In the genomic region with DNA sequence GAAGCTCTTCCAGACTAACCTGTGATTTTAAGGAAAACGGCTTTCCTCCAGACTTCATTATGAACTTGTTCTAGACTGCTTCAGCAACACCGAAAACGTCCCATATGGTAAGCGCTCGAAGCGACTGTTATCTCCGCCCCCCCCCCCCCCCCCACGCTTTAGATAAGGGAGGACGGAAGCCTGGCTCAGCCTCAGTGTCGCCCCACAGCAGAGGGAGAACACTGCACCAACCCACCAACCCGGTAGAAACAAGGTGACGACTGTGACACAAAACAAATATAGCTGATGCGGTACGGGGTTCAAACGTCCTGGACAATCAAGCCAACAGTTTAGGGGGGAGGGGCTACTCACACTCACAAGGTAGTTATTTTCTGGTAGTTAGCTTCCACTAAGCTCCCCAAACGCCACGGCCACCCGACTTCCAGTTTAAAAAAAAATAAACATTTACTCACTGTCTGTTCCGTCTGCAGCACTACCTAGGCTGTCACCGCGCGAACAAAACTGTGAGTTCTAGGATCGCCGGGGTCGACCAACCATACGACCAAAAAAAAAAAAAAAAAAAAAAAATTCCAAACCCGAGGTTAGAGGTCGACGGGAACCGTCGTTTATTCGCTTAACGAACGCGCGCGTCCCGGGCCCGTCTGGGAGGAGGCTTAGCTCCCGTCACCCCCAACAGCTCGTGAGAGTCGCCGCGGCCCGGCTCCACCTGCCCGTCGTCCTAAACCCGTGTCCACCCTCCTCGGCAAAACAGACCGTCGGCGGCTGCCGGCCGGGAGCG, we compare ENCODE assay signal across 8 mouse cellular contexts. TPM values are rescaled to one million over a fixed set of nuclear protein-coding genes. Genes with fewer than 3 reads are reported as not detected.
DNase-seq lines count a peak whose midpoint lies in the region; ATAC-seq and TF ChIP-seq lines count a peak whose summit lies in the region.

No protein-coding gene starts in this region.

- peak overlapping the region; percentile 71 for H3K4me2 ChIP-seq in hindbrain, embryonic 12.5 days (replicated peaks)

- DNase-seq in gastrocnemius, adult 2 months, result peak; percentile 19
- DNase-seq in gastrocnemius, postnatal 14 days, result no peak
- peak; percentile 65 for DNase-seq in brain, embryonic 14.5 days (ENCODE audit: low read depth)
- DNase-seq in limb, embryonic 10.5 days (ENCODE audit: low spot score), result peak; percentile 58
- DNase-seq in midbrain, embryonic 10.5 days (ENCODE audit: low spot score), result peak; percentile 56
- peak; percentile 28 to 35 for DNase-seq in spleen, postnatal 14 days (ENCODE audit: low spot score in 2 of 2)

- H3K4me3 ChIP-seq in gastrocnemius, adult 2 months, result peak overlapping the region; percentile 98
- H3K4me3 ChIP-seq in erythroblast, embryonic 14.5 days (replicated peaks), result peak overlapping the region; percentile 84
- H3K4me3 ChIP-seq in hindbrain, embryonic 12.5 days, result peak overlapping the region; percentile 71
- H3K4me3 ChIP-seq in limb, embryonic 10.5 days, result peak overlapping the region; percentile 75
- peak overlapping the region; percentile 71 for H3K4me3 ChIP-seq in midbrain, embryonic 10.5 days

- H3K9ac ChIP-seq in hindbrain, embryonic 12.5 days, result peak overlapping the region; percentile 73

- H3K4me1 ChIP-seq in erythroblast, embryonic 14.5 days (ENCODE audit: control insufficient read depth), result peaks cover 21% of the 10 kb centered on the region
- H3K4me1 ChIP-seq in hindbrain, embryonic 12.5 days, result peaks cover 9% of the 10 kb centered on the region
- H3K4me1 ChIP-seq in limb, embryonic 10.5 days, result peaks cover 13% of the 10 kb centered on the region
- H3K4me1 ChIP-seq in midbrain, embryonic 10.5 days, result peaks cover 20% of the 10 kb centered on the region

- ATAC-seq in hindbrain, embryonic 12.5 days (ENCODE audit: low FRiP score), result peak; percentile 85

- TF ChIP-seq POLR2A in brain, embryonic 14.5 days (IDR thresholded peaks at IDR 0.05; ENCODE audit: borderline replicate concordance, extremely low read depth, insufficient read depth, insufficient read length, poor library complexity, severe bottlenecking), result no peak

- under 1% methylated on average over 55 of the region's 55 CpGs for WGBS in hindbrain, embryonic 12.5 days
- WGBS in limb, embryonic 10.5 days, result under 1% methylated on average over 55 of the region's 55 CpGs
- WGBS in midbrain, embryonic 10.5 days, result 0% methylated on average over 55 of the region's 55 CpGs

- TF ChIP-seq CTCF in gastrocnemius, adult 2 months (IDR thresholded peaks at IDR 0.05), result no peak
- no peak for TF ChIP-seq CTCF in brain, embryonic 14.5 days (IDR thresholded peaks at IDR 0.05; ENCODE audit: borderline replicate concordance, extremely low read depth, insufficient read depth, insufficient read length)

- H3K36me3 ChIP-seq in erythroblast, embryonic 14.5 days (ENCODE audit: control insufficient read depth), result peaks cover 32% of the 10 kb centered on the region
- peaks cover 23% of the 10 kb centered on the region for H3K36me3 ChIP-seq in hindbrain, embryonic 12.5 days
- peaks cover 46% of the 10 kb centered on the region for H3K36me3 ChIP-seq in limb, embryonic 10.5 days
- peaks cover 46% of the 10 kb centered on the region for H3K36me3 ChIP-seq in midbrain, embryonic 10.5 days

- H3K9me3 ChIP-seq in erythroblast, embryonic 14.5 days (ENCODE audit: control insufficient read depth, low read length), result no peaks in the 10 kb centered on the region
- H3K9me3 ChIP-seq in hindbrain, embryonic 12.5 days (replicated peaks), result no peaks in the 10 kb centered on the region
- H3K9me3 ChIP-seq in limb, embryonic 10.5 days (replicated peaks), result no peaks in the 10 kb centered on the region
- H3K9me3 ChIP-seq in midbrain, embryonic 10.5 days (replicated peaks), result no peaks in the 10 kb centered on the region; the same call in 1 of the 2 replicates

- H3K27me3 ChIP-seq in erythroblast, embryonic 14.5 days (ENCODE audit: control insufficient read depth), result no peaks in the 10 kb centered on the region
- no peaks in the 10 kb centered on the region for H3K27me3 ChIP-seq in hindbrain, embryonic 12.5 days
- H3K27me3 ChIP-seq in limb, embryonic 10.5 days (ENCODE audit: low read depth, poor library complexity, severe bottlenecking), result no peaks in the 10 kb centered on the region
- H3K27me3 ChIP-seq in midbrain, embryonic 10.5 days (ENCODE audit: low read depth, poor library complexity, severe bottlenecking), result no peaks in the 10 kb centered on the region

- peak overlapping the region; percentile 94 for H3K27ac ChIP-seq in gastrocnemius, adult 2 months
- peak overlapping the region; percentile 85 for H3K27ac ChIP-seq in hindbrain, embryonic 12.5 days
- peak overlapping the region; percentile 89 for H3K27ac ChIP-seq in limb, embryonic 10.5 days
- peak overlapping the region; percentile 92 for H3K27ac ChIP-seq in midbrain, embryonic 10.5 days (replicated peaks)

- intact Hi-C loops in gastrocnemius, adult 2 months (cut with DNase I), result loop anchor here (1.0 to 5.0 kb wide), 2 partner anchors 17 to 46 kb away; a partner anchor contains a TSS
- intact Hi-C loops in gastrocnemius, postnatal 14 days (cut with DNase I; ENCODE audit: low total_unique reads), result no loop called here

RNA-seq across cellular contexts. Expression of a gene that starts 0.6 kb away (rescaled TPM):
- 1 to 10 TPM; 4.9 to 6.1 TPM for total RNA-seq in gastrocnemius, adult 2 months (2021)
- total RNA-seq in gastrocnemius, postnatal 14 days (2021), result 1 to 10 TPM; 4.5 to 6.2 TPM
- 20.7 and 32.6 TPM in 2 replicates for polyA plus RNA-seq in brain, embryonic 14.5 days (2012; rRNA removed)
- 0.37 and 0.63 TPM in 2 replicates for polyA plus RNA-seq in erythroblast, embryonic 14.5 days (2012)
- 62.8 and 66.0 TPM in 2 replicates for polyA plus RNA-seq in hindbrain, embryonic 12.5 days (2016; fragmentation: Nextera tagmentation; extraction: Ambion mirVana)
- polyA plus RNA-seq in limb, embryonic 10.5 days (2016; fragmentation: Nextera tagmentation; extraction: Ambion mirVana), result 92.5 and 111 TPM in 2 replicates
- 105 and 118 TPM in 2 replicates for polyA plus RNA-seq in midbrain, embryonic 10.5 days (2016; fragmentation: Nextera tagmentation; extraction: Ambion mirVana)

RNA-seq across cellular contexts. Expression of a gene that starts 17.0 kb away (rescaled TPM):
- total RNA-seq in gastrocnemius, adult 2 months (2021), result 1 to 10 TPM; 5.4 to 7.8 TPM
- total RNA-seq in gastrocnemius, postnatal 14 days (2021), result 1 to 10 TPM; 9.1 to 9.3 TPM
- polyA plus RNA-seq in brain, embryonic 14.5 days (2012; rRNA removed), result 24.2 and 32.2 TPM in 2 replicates
- polyA plus RNA-seq in erythroblast, embryonic 14.5 days (2012), result 0.10 TPM in 1 of 2 replicates, not detected in the other
- 47.5 and 49.9 TPM in 2 replicates for polyA plus RNA-seq in hindbrain, embryonic 12.5 days (2016; fragmentation: Nextera tagmentation; extraction: Ambion mirVana)
- polyA plus RNA-seq in limb, embryonic 10.5 days (2016; fragmentation: Nextera tagmentation; extraction: Ambion mirVana), result 77.8 and 80.8 TPM in 2 replicates
- 56.1 and 64.6 TPM in 2 replicates for polyA plus RNA-seq in midbrain, embryonic 10.5 days (2016; fragmentation: Nextera tagmentation; extraction: Ambion mirVana)

RNA-seq across cellular contexts. Expression of a gene that starts 17.1 kb away (rescaled TPM):
- total RNA-seq in gastrocnemius, adult 2 months (2021), result 1 to 10 TPM; 7.8 to 9.4 TPM
- 1 to 10 TPM; 6.8 to 7.0 TPM for total RNA-seq in gastrocnemius, postnatal 14 days (2021)
- polyA plus RNA-seq in brain, embryonic 14.5 days (2012; rRNA removed), result 19.7 and 20.9 TPM in 2 replicates
- 0.06 TPM in 1 of 2 replicates, not detected in the other for polyA plus RNA-seq in erythroblast, embryonic 14.5 days (2012)
- 24.8 and 30.8 TPM in 2 replicates for polyA plus RNA-seq in hindbrain, embryonic 12.5 days (2016; fragmentation: Nextera tagmentation; extraction: Ambion mirVana)
- polyA plus RNA-seq in limb, embryonic 10.5 days (2016; fragmentation: Nextera tagmentation; extraction: Ambion mirVana), result 26.5 and 28.3 TPM in 2 replicates
- polyA plus RNA-seq in midbrain, embryonic 10.5 days (2016; fragmentation: Nextera tagmentation; extraction: Ambion mirVana), result 22.5 and 24.7 TPM in 2 replicates

RNA-seq across cellular contexts. Expression of a gene that starts 39.9 kb away (rescaled TPM):
- not detected for total RNA-seq in gastrocnemius, adult 2 months (2021)
- not detected for total RNA-seq in gastrocnemius, postnatal 14 days (2021)
- polyA plus RNA-seq in brain, embryonic 14.5 days (2012; rRNA removed), result 0.15 and 0.23 TPM in 2 replicates
- 0.02 TPM in 1 of 2 replicates, not detected in the other for polyA plus RNA-seq in erythroblast, embryonic 14.5 days (2012)
- polyA plus RNA-seq in hindbrain, embryonic 12.5 days (2016; fragmentation: Nextera tagmentation; extraction: Ambion mirVana), result 0.08 and 0.18 TPM in 2 replicates
- polyA plus RNA-seq in limb, embryonic 10.5 days (2016; fragmentation: Nextera tagmentation; extraction: Ambion mirVana), result 0.03 and 0.11 TPM in 2 replicates
- 0.16 and 0.22 TPM in 2 replicates for polyA plus RNA-seq in midbrain, embryonic 10.5 days (2016; fragmentation: Nextera tagmentation; extraction: Ambion mirVana)

RNA-seq across cellular contexts. Expression of a gene that starts 45.9 kb away (rescaled TPM):
- total RNA-seq in gastrocnemius, adult 2 months (2021), result 10 to 100 TPM; 14.0 to 19.9 TPM
- total RNA-seq in gastrocnemius, postnatal 14 days (2021), result 10 to 100 TPM in 1 of 2 experiments, 1 to 10 TPM in 1; 9.8 to 16.6 TPM
- polyA plus RNA-seq in brain, embryonic 14.5 days (2012; rRNA removed), result 28.5 and 28.7 TPM in 2 replicates
- polyA plus RNA-seq in erythroblast, embryonic 14.5 days (2012), result 0.04 and 0.23 TPM in 2 replicates
- polyA plus RNA-seq in hindbrain, embryonic 12.5 days (2016; fragmentation: Nextera tagmentation; extraction: Ambion mirVana), result 41.3 and 49.4 TPM in 2 replicates
- polyA plus RNA-seq in limb, embryonic 10.5 days (2016; fragmentation: Nextera tagmentation; extraction: Ambion mirVana), result 19.3 and 21.7 TPM in 2 replicates
- polyA plus RNA-seq in midbrain, embryonic 10.5 days (2016; fragmentation: Nextera tagmentation; extraction: Ambion mirVana), result 29.0 and 32.8 TPM in 2 replicates

Comparison
In these comparisons a context has a peak if more than half of its experiments do, and no peak if none do; other contexts are left out.
1. RNA of a gene that starts 0.6 kb away (polyA plus RNA-seq): 105 to 118 TPM in midbrain, embryonic 10.5 days, 92.5 to 111 TPM in limb, embryonic 10.5 days, 62.8 to 66.0 TPM in hindbrain, embryonic 12.5 days and 20.7 to 32.6 TPM in brain, embryonic 14.5 days; 0.37 to 0.63 TPM in erythroblast, embryonic 14.5 days; every median in the first group is over 10 times any median in the second.
2. RNA of a gene that starts 17.0 kb away (polyA plus RNA-seq): 77.8 to 80.8 TPM in limb, embryonic 10.5 days, 56.1 to 64.6 TPM in midbrain, embryonic 10.5 days, 47.5 to 49.9 TPM in hindbrain, embryonic 12.5 days and 24.2 to 32.2 TPM in brain, embryonic 14.5 days; 0.10 TPM in erythroblast, embryonic 14.5 days; every median in the first group is over 10 times any median in the second.
3. RNA of a gene that starts 17.1 kb away (polyA plus RNA-seq): 26.5 to 28.3 TPM in limb, embryonic 10.5 days, 24.8 to 30.8 TPM in hindbrain, embryonic 12.5 days, 22.5 to 24.7 TPM in midbrain, embryonic 10.5 days and 19.7 to 20.9 TPM in brain, embryonic 14.5 days; 0.06 TPM in erythroblast, embryonic 14.5 days; every median in the first group is over 10 times any median in the second.
4. Peak in every context shown above with its lines, with median percentiles within 50 percentile points of each other: H3K27ac ChIP-seq and H3K4me3 ChIP-seq.